Mouse (Mus musculus) thymus, postnatal 0 days (tissue): ENCODE data around the gene Ube2u. TPM values are rescaled to one million over a fixed set of nuclear protein-coding genes. Genes with fewer than 3 reads are reported as not detected.

Experiments
- DNase-seq: peaks from one replicate; pipeline ENCODE4 v3.0.0-alpha.2; 2015; ENCODE audit warnings: low spot score
- polyA plus RNA-seq: library from polyadenylated mRNA; unstranded; fragments of >200 nt; fragmentation: Nextera tagmentation; extraction: Ambion mirVana; gene quantifications from 2 replicates; pipeline ENCODE4 v1.2.1, GENCODE M21; 2015

Gene Ube2u
- polyA plus RNA-seq, 1 experiment from 2014 or later = not detected

GRCm38 (mm10) chr4:100539483-100539882 lies 60.8 kb downstream of the Ube2u start:
- no peak for DNase-seq

GRCm38 (mm10) chr4:100547905-100548304 lies 69.3 kb downstream of the Ube2u start:
- no peak for DNase-seq

DNA sequence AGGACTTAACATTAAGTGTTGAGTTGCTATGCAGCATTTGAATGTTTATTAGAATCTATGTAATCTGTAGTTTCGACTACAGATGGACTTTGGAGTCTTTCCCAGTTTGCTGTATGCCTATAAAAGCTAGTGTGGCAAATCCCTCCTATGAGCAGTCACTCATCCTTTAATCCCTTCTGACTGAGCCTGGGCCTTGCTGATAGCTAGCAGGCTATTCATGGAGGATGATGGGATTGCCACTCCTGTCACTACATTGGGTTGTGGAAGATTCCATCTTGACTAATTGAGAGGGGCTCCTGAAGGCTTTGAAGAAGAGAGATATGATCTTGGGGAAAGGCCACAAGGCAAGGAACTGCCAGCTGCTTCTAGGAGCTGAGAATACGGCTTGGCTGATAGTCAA lies 74.6 kb downstream of the Ube2u start:
- DNase-seq = no peak

GRCm38 (mm10) chr4:100588236-100589206 lies 109.9 kb downstream of the Ube2u start:
- no peak for DNase-seq

DNA sequence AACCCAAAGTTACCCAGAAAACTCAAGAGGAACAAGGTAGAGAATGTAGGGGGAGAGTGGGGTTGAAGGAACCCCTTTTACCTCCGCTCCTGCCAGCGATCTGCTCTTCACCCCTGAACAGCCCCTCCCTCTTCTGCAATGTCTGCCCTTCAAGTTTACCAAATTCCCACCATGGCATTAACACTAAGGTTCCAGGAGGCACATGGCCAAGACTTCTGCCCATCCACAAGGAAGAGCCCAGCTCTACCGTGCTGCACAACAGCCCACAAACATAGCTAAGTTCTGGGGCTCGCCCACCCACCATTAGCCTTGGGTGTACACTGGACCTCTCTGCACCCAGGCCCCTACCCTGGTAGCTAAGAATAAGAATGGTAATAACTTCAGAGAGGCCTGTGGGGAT lies 117.1 kb downstream of the Ube2u start:
- no peak for DNase-seq

DNA sequence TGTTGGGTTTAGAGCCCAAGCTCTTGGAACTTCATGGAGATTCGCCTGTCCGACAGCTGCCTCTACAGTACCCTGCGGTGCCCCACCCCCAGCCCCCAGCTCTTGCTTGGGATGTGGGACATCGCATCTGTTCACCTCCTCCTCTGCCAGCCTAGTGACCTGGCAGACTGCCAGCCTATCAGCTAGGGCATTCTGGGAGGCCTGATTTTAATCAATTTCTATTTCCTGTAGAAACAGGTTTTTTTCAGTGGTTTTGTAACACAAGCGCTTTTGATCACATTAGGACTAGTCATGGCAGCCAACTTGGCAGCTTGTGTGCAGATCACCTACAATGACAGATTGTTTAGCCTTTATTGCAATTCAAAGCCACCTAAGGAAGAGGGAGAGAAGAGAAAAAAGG lies 118.0 kb downstream of the Ube2u start:
- DNase-seq = no peak

DNA sequence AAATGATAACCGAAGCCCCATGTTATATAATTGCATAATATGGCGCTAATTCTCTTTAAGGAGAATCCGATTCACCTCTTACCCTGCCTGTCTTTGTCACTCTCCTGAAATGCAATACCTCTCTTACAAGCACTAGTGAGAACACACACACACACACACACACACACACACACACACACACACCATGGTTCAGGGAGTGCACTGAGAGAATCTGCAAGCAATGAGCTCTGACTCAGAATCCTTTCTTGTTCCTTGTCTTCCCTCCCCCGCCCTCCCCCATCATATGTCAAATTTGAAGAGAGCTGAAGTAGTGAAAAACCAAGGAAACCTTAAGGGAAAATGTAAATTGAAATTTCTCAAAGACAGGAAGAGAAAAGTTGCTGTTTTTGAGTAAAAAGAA lies 118.4 kb downstream of the Ube2u start:
- DNase-seq = no peak
